Mouse (Mus musculus) MEL (cell line): ENCODE measurements at regions not wholly inside any gene's neighbourhood (a gene's known extent, or its start where the extent isn't known, plus 50 kb on each side); places are given as distances from the start of the nearest gene placed in this dataset.

ENCODE experiments used
- DNase-seq: peaks from one replicate; pipeline ENCODE4 v3.0.0; 2011; ENCODE audit warnings: low read depth, low spot score
- H3K27ac ChIP-seq: 2 replicates; pipeline ENCODE4 v1.5.1; 2012; ENCODE audit warnings: low read depth, mild to moderate bottlenecking, control low read depth, low read length, moderate library complexity; ENCODE audit not compliant: control insufficient read depth
- H3K27me3 ChIP-seq, 2 experiments: fragments of 150-350 bp in 1 of 2; sonication (generic) in 1 of 2; 2 replicates each; pipeline ENCODE4 v1.6.1; 2012; ENCODE audit warnings: low read length in 2 of 2, mild to moderate bottlenecking in 2 of 2, improper control_type of control experiment in 1 of 2, moderate library complexity in 1 of 2; ENCODE audit not compliant: insufficient read depth in 2 of 2, control insufficient read depth in 1 of 2
- H3K36me3 ChIP-seq, 2 experiments: 2 replicates each; pipeline ENCODE4 v1.6.1; 2012 to 2014; ENCODE audit warnings: low read length in 2 of 2, improper control_type of control experiment in 1 of 2, inconsistent platforms in 1 of 2, mild to moderate bottlenecking in 1 of 2; ENCODE audit not compliant: insufficient read depth in 2 of 2, control insufficient read depth in 1 of 2
- H3K4me1 ChIP-seq, 2 experiments: fragments of 150-350 bp in 1 of 2; sonication (generic) in 1 of 2; 2 replicates each; pipeline ENCODE4 v1.6.1; 2012; ENCODE audit warnings: low read length in 2 of 2, improper control_type of control experiment in 1 of 2, mild to moderate bottlenecking in 1 of 2; ENCODE audit not compliant: insufficient read depth in 2 of 2, control insufficient read depth in 1 of 2
- H3K4me3 ChIP-seq, 2 experiments: fragments of 150-350 bp in 1 of 2; sonication (generic) in 1 of 2; 2 replicates each; pipeline ENCODE4 v1.5.1; 2012; ENCODE audit warnings: low read depth in 2 of 2, low read length in 2 of 2, mild to moderate bottlenecking in 2 of 2, moderate library complexity in 2 of 2, control low read depth in 1 of 2, improper control_type of control experiment in 1 of 2; ENCODE audit not compliant: control insufficient read depth in 1 of 2, insufficient read depth in 1 of 2
- H3K79me2 ChIP-seq: 2 replicates; pipeline ENCODE4 v1.6.1; 2012; ENCODE audit warnings: mild to moderate bottlenecking, low read length, moderate library complexity; ENCODE audit not compliant: control insufficient read depth, poor library complexity, insufficient read depth
- H3K9ac ChIP-seq: 2 replicates; pipeline ENCODE4 v1.6.1; 2012; ENCODE audit warnings: low read depth, mild to moderate bottlenecking, control low read depth, low read length, moderate library complexity; ENCODE audit not compliant: control insufficient read depth, poor library complexity, severe bottlenecking
- H3K9me3 ChIP-seq: fragments of 150-350 bp; sonication (generic); replicated peaks from 2 replicates; pipeline ENCODE4 v1.6.1; 2012; ENCODE audit warnings: mild to moderate bottlenecking, low read length, improper control_type of control experiment, moderate library complexity; ENCODE audit not compliant: insufficient read depth
- BHLHE40 ChIP-seq: IDR thresholded peaks from 2 replicates; pipeline ENCODE4 v1.6.1; 2012; ENCODE audit warnings: low read depth, mild to moderate bottlenecking, inconsistent platforms, low read length, improper control_type of control experiment, borderline replicate concordance
- CHD1 ChIP-seq: IDR thresholded peaks from 2 replicates; pipeline ENCODE4 v1.6.1; 2012; ENCODE audit warnings: low read depth, mild to moderate bottlenecking, inconsistent platforms, low read length, improper control_type of control experiment
- CHD2 ChIP-seq: IDR thresholded peaks from 2 replicates; pipeline ENCODE4 v1.6.1; 2011; ENCODE audit warnings: low read length, improper control_type of control experiment
- CTCF ChIP-seq, 3 experiments: IDR thresholded peaks in 2 of 3; conservative IDR thresholded peaks in 1 of 3; 2 replicates each; pipeline ENCODE4 v1.5.1; 2011 to 2012; ENCODE audit warnings: low read length in 3 of 3, low read depth in 2 of 3, mild to moderate bottlenecking in 2 of 3, improper control_type of control experiment in 1 of 3, inconsistent platforms in 1 of 3, mixed read lengths in 1 of 3, moderate library complexity in 1 of 3; ENCODE audit not compliant: control insufficient read depth in 1 of 3, insufficient read depth in 1 of 3, poor library complexity in 1 of 3, severe bottlenecking in 1 of 3
- EP300 ChIP-seq, 2 experiments: IDR thresholded peaks; 2 replicates each; pipeline ENCODE4 v1.6.1; 2011; ENCODE audit warnings: improper control_type of control experiment in 2 of 2, low read length in 2 of 2, low read depth in 1 of 2, mild to moderate bottlenecking in 1 of 2
- ETS1 ChIP-seq: IDR thresholded peaks from 2 replicates; pipeline ENCODE4 v1.6.1; 2012; ENCODE audit warnings: low read depth, mild to moderate bottlenecking, inconsistent platforms, low read length, improper control_type of control experiment, moderate library complexity
- GABPA ChIP-seq: IDR thresholded peaks from 2 replicates; pipeline ENCODE4 v1.6.1; 2012; ENCODE audit warnings: low read depth, mild to moderate bottlenecking, inconsistent platforms, low read length, improper control_type of control experiment, moderate library complexity
- JUND ChIP-seq: IDR thresholded peaks from 2 replicates; pipeline ENCODE4 v1.6.1; 2011; ENCODE audit warnings: low read depth, mild to moderate bottlenecking, improper control_type of control experiment, low read length
- MAZ ChIP-seq: IDR thresholded peaks from 2 replicates; pipeline ENCODE4 v1.6.1; 2012; ENCODE audit warnings: low read depth, mild to moderate bottlenecking, inconsistent platforms, low read length, improper control_type of control experiment
- MEF2A ChIP-seq: IDR thresholded peaks from 2 replicates; pipeline ENCODE4 v1.6.1; 2014; ENCODE audit warnings: low read depth, mild to moderate bottlenecking, inconsistent platforms, low read length, improper control_type of control experiment; ENCODE audit not compliant: poor library complexity, insufficient replicate concordance, severe bottlenecking; ENCODE audit errors: extremely low read depth
- POLR2A ChIP-seq, 2 experiments: IDR thresholded peaks; 2 replicates each; pipeline ENCODE4 v1.6.1; 2011 to 2012; ENCODE audit warnings: low read length in 2 of 2, mild to moderate bottlenecking in 2 of 2, control low read depth in 1 of 2, improper control_type of control experiment in 1 of 2, low read depth in 1 of 2, moderate library complexity in 1 of 2; ENCODE audit not compliant: control insufficient read depth in 1 of 2, insufficient read depth in 1 of 2, poor library complexity in 1 of 2
- POLR2AphosphoS2 ChIP-seq: IDR thresholded peaks from 2 replicates; pipeline ENCODE4 v1.6.1; 2011; ENCODE audit warnings: low read length, improper control_type of control experiment
- RAD21 ChIP-seq: IDR thresholded peaks from 2 replicates; pipeline ENCODE4 v1.6.1; 2011; ENCODE audit warnings: mild to moderate bottlenecking, low read depth, low read length, improper control_type of control experiment
- RCOR1 ChIP-seq: IDR thresholded peaks from 2 replicates; pipeline ENCODE4 v1.6.1; 2012; ENCODE audit warnings: low read depth, mild to moderate bottlenecking, inconsistent platforms, low read length, improper control_type of control experiment
- SIN3A ChIP-seq: IDR thresholded peaks from 2 replicates; pipeline ENCODE4 v1.6.1; 2012; ENCODE audit warnings: low read length, improper control_type of control experiment, inconsistent platforms
- SMC3 ChIP-seq: IDR thresholded peaks from 2 replicates; pipeline ENCODE4 v1.6.1; 2011; ENCODE audit warnings: low read depth, low read length, improper control_type of control experiment
- TAL1 ChIP-seq: IDR thresholded peaks from 2 replicates; pipeline ENCODE4 v1.6.1; 2012; ENCODE audit warnings: mild to moderate bottlenecking, inconsistent platforms, low read length, moderate library complexity, mixed read lengths
- TBP ChIP-seq: IDR thresholded peaks from 2 replicates; pipeline ENCODE4 v1.8.0; 2011; ENCODE audit warnings: low read depth, low read length, improper control_type of control experiment
- USF1 ChIP-seq: IDR thresholded peaks from 2 replicates; pipeline ENCODE4 v1.6.1; 2014; ENCODE audit warnings: low read depth, mild to moderate bottlenecking, inconsistent platforms, low read length, improper control_type of control experiment, moderate library complexity
- USF2 ChIP-seq, 2 experiments: IDR thresholded peaks; 2 replicates each; pipeline ENCODE4 v1.6.1; 2011 to 2012; ENCODE audit warnings: improper control_type of control experiment in 2 of 2, low read length in 2 of 2, borderline replicate concordance in 1 of 2, inconsistent platforms in 1 of 2, low read depth in 1 of 2, mild to moderate bottlenecking in 1 of 2; ENCODE audit not compliant: insufficient read depth in 1 of 2
- ZC3H11A ChIP-seq: IDR thresholded peaks from 2 replicates; pipeline ENCODE4 v1.6.1; 2012; ENCODE audit warnings: low read depth, mild to moderate bottlenecking, inconsistent platforms, low read length, improper control_type of control experiment
- ZKSCAN1 ChIP-seq: IDR thresholded peaks from 2 replicates; pipeline ENCODE4 v1.6.1; 2012; ENCODE audit warnings: low read depth, mild to moderate bottlenecking, inconsistent platforms, low read length, improper control_type of control experiment, moderate library complexity

DNA sequence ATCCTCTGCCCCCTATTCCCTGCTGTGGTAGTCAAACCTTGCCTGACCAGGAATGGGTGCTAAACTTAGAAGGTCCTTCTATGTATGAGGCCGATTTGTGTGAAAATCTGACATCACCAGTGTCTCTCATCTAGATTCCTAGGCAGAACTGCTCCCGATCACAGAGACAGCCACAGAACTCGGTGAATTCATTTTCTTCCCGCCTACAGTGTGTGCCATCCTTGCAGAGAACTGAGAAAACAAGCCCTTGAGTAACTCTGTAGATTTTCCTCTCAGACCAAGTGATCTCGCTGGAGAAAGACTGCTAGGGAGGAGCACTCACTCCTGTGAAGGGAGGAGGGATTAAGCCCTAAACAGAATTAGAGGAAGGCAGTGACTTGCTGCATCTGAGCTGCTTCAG lies 89.3 kb downstream of the Fam168b start (continued):
- TF ChIP-seq BHLHE40 (no peak), ZC3H11A (no peak)

DNA sequence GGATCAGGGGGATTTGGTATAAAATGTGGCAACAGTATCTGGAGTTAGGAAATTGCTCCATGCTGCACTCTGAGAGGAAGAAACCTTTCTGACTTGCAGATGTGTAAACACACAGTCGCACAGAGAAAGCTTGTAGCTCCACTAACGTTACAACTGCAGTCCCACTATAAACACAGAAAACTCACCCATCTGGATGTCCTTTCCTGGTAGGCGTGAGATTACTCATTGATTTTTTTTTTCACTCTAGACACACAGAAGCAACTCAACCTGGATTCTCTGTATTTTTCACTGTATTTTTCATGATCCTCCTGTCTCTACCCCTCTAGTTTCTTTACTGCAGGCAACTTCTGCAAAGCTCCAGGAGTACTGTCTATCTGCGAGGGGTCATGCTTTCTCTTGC lies 82.3 kb downstream of the Fam168b start:
- DNase-seq, result no peak
- no peak overlapping the region for H3K27ac ChIP-seq
- TF ChIP-seq SMC3 (no peak), POLR2AphosphoS2 (no peak), MAZ (no peak), MEF2A (no peak), EP300 (IDR thresholded peaks at IDR 0.05; ENCODE audit: low read depth in 1 of 2, low read length in 2 of 2) (no peak), CTCF (IDR thresholded peaks at IDR 0.05 in 2 of 3, conservative IDR thresholded peaks at IDR 0.05 in 1 of 3; ENCODE audit: control insufficient read depth in 1 of 3, insufficient read depth in 1 of 3, low read depth in 2 of 3, low read length in 3 of 3, poor library complexity in 1 of 3, severe bottlenecking in 1 of 3) (no peak), ZKSCAN1 (no peak), SIN3A (no peak), GABPA (no peak), CHD1 (no peak), ETS1 (no peak), RCOR1 (no peak), TBP (no peak), USF1 (no peak), USF2 (IDR thresholded peaks at IDR 0.05; ENCODE audit: borderline replicate concordance in 1 of 2, insufficient read depth in 1 of 2, low read depth in 1 of 2, low read length in 2 of 2) (no peak), JUND (no peak), TAL1 (no peak), CHD2 (no peak), POLR2A (IDR thresholded peaks at IDR 0.05; ENCODE audit: control insufficient read depth in 1 of 2, insufficient read depth in 1 of 2, low read depth in 1 of 2, low read length in 2 of 2, poor library complexity in 1 of 2) (no peak), RAD21 (no peak)
- H3K9ac ChIP-seq, result no peak overlapping the region
- no peaks in the 10 kb centered on the region for H3K9me3 ChIP-seq
- no peaks in the 10 kb centered on the region for H3K36me3 ChIP-seq
- no peak overlapping the region for H3K4me3 ChIP-seq
- no peaks in the 10 kb centered on the region for H3K79me2 ChIP-seq
- no peaks in the 10 kb centered on the region for H3K4me1 ChIP-seq
- peaks cover 0 to 1% of the 10 kb centered on the region in 2 experiments; a peak in 1 of 4 replicates for H3K27me3 ChIP-seq
